Mouse (Mus musculus) spleen, postnatal 10 days (tissue): Measurements from ENCODE around the gene Mgat5b.

Experiments
- DNase-seq, 2 experiments: peaks; one replicate each; pipeline ENCODE4 v3.0.0; 2021 to 2022; ENCODE audit warnings: low spot score in 2 of 2

The Mgat5b gene

DNA sequence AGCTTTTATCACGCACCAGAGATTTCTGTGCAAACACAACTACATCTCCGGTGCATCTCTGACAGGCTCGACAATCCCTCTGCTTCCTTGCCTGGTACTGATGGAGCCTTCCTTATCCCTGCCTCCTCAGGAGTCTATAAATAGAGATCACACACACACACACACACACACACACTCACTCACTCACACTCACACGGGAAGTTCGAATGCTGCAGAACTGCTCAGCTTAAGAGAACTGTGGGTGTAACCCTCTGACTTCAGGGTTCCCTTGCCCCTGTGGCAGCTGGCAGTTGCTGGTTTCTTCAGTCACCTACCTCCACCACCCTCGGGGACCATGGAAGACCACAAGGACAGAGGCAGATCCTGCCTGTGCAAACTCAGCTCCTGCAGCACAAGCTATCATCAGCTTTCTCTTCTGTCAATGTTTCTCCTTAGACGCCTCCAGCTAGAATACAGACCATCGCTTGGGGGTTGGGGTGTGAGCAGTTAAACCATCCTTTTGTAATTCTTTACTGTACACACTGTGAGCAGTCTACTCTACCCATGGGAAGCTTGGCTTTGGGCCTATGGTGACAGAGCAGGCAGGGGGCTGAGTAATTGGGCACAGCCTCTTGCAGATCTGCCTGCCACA, 111.9 kb downstream of the Mgat5b start:
- DNase-seq = no peak

DNA sequence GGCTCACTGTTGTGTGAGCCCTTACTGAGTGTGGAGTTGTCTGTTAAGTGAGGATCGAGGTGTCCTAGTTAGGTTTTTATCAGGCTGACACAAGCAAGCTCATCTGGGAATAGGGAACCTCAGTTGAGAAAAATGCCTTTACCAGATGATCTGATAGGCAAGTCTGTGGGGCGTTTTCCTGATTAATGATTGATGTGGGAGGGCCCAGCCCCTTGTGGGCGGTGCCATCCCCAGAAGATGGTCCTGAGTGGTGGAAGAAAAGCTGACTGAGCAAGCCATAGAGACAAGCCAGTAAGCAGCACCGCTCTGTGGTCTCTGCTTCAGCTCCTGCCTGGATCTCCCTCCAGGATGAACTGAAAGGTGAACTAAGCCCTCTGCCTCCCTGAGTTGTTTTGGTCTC, 112.6 kb downstream of the Mgat5b start:
- DNase-seq = no peak

DNA sequence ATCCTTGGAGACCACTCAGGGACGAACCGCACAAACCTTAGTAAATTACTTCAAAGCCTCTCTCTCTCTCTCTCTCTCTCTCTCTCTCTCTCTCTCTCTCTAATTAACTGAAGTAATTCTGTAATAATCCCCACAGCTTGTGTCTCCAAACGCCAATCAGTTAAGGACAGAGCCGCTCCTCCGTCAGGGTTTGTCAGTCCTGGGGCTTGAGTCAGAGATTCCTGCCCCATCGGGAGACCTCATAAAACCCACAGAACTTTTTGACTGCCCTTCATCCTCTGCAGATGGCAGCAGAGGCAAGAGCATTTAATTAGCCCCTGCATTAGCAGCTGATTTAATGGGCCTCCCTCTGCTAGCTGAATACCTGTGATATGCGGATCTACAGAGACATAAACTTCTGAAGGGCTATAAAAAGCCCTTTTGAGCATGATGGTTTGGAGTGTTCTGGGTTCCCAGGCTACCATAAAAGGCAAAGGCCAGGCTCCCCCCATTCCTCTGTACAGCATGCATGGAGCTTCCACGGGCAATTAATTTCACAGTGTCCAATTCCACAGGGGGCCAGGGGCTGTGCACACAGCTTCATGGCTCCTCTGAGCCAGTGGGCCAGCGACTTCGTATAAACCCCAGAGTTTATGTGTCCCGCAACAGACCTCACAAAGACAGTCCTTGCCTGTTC, 117.1 kb downstream of the Mgat5b start:
- no peak for DNase-seq
